ENCODE assay signal across 19 mouse cellular contexts in genomic region chr17:45653233-45653632, GRCm38 (mm10). TPM values are rescaled to one million over a fixed set of nuclear protein-coding genes. Genes with fewer than 3 reads are reported as not detected.
"Had no signal": no experiment of that assay in that cellular context is flagged by ENCODE, and none has a peak within 500 bp of the region (broad histone marks: within the 10 kb centered on the region; RNA-seq: fewer than 3 reads in every experiment).

No protein-coding gene starts in this region.

- H3K4me3 ChIP-seq: intestine, embryonic 15.5 days; limb, embryonic 13.5 days; midbrain, embryonic 12.5 days; neural tube, embryonic 12.5 days had no signal

- H3K9me3 ChIP-seq: intestine, embryonic 15.5 days; limb, embryonic 13.5 days; midbrain, embryonic 12.5 days; neural tube, embryonic 12.5 days had no signal

- H3K9ac ChIP-seq: intestine, embryonic 15.5 days; limb, embryonic 13.5 days; midbrain, embryonic 12.5 days; neural tube, embryonic 12.5 days had no signal

- H3K4me1 ChIP-seq: intestine, embryonic 15.5 days; limb, embryonic 13.5 days; midbrain, embryonic 12.5 days; neural tube, embryonic 12.5 days had no signal

- ATAC-seq: intestine, embryonic 15.5 days had no signal

- H3K36me3 ChIP-seq: intestine, embryonic 15.5 days; limb, embryonic 13.5 days; midbrain, embryonic 12.5 days; neural tube, embryonic 12.5 days had no signal

- DNase-seq: kidney, adult 18-20 months; kidney, postnatal 10 days; left cerebral cortex, postnatal 4 days; lung, adult 18-20 months; lung, postnatal 36 days; thymus, postnatal 4 days had no signal

- H3K4me2 ChIP-seq: intestine, embryonic 15.5 days; limb, embryonic 13.5 days; midbrain, embryonic 12.5 days; neural tube, embryonic 12.5 days had no signal

- H3K27ac ChIP-seq: intestine, embryonic 15.5 days; limb, embryonic 13.5 days; midbrain, embryonic 12.5 days; neural tube, embryonic 12.5 days; stomach, postnatal 0 days had no signal

- H3K27me3 ChIP-seq: intestine, embryonic 15.5 days; limb, embryonic 13.5 days; midbrain, embryonic 12.5 days; neural tube, embryonic 12.5 days had no signal

RNA-seq across cellular contexts. Expression of gene Capn11, which starts 5.9 kb away (rescaled TPM):
- polyA plus RNA-seq: kidney, embryonic 14.5 days had no signal

RNA-seq across cellular contexts. Expression of gene Mymx, which starts 51.3 kb away (rescaled TPM):
- total RNA-seq: layer of hippocampus, adult 8-10 months; layer of hippocampus, postnatal 14 days; left cerebral cortex, adult 18-20 months; left cerebral cortex, postnatal 10 days; left cerebral cortex, postnatal 4 days; megakaryocyte, adult 5-6 weeks; midbrain, postnatal 0 days; neutrophil, adult 5-6 weeks had no signal
- polyA plus RNA-seq: midbrain, embryonic 12.5 days; midbrain, postnatal 0 days had no signal
